Mouse (Mus musculus): ENCODE measurements around the gene Gramd1b. TPM values are rescaled to one million over a fixed set of nuclear protein-coding genes. Genes with fewer than 3 reads are reported as not detected.

Gramd1b gene
- polyA plus RNA-seq, 1 experiment, result 20.3 TPM

DNA sequence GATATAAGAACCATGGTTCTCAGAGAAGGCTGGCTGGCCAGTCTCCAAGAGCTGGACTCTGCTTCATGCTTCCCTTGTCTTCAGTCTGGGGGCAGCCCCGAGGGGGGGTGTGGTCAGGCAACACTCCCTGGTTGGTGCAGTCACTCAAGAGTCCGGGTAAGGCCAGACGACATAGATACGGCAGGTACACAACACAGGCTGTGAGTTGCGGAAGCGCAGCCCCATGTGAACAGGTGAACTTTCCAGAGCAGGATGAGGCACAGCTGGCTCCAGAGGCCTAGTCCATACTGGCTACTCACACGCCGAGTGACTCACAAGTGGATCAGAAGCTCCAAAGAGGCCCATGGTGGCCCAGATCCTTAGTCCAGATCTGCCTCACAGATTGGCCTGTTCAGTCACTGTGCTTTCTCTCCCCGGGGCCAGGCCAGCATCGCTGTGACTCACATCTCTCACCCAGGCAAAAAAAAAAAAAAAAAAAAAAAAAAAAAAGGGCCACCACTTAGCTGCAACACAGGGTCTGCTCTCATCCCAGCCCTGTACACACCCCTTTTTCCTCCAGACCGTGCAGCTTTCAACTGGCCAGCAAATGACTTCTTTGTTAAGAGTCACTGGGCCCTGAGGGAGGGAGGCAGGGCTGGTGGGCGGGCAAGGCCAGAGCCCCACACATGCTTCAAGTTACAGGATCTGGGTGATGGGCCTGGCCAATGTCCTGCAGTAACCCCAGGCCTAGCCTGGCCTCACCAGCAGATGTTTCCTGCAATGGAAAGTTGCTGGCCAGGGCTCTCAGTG, 210.1 kb downstream of the Gramd1b start:
- peak overlapping the region; percentile 6; the same call in 1 of the 2 replicates for H3K4me3 ChIP-seq (ENCODE audit: extremely low read depth, insufficient read depth, insufficient read length)
- H3K27ac ChIP-seq (ENCODE audit: insufficient read depth, low read length), result peak overlapping the region; percentile 49
- TF ChIP-seq POLR2A (IDR thresholded peaks at IDR 0.05; ENCODE audit: low read depth, low read length), result no peak
- no peak for TF ChIP-seq CTCF (IDR thresholded peaks at IDR 0.05; ENCODE audit: extremely low read depth, insufficient read depth, insufficient read length, insufficient replicate concordance)
- no peaks in the 10 kb centered on the region for H3K27me3 ChIP-seq (ENCODE audit: control insufficient read depth, insufficient read depth, low read length)
- H3K36me3 ChIP-seq (ENCODE audit: control insufficient read depth, insufficient read depth, low read length), result peaks cover 2% of the 10 kb centered on the region; the same call in 1 of the 2 replicates
- 50% methylated on average over 12 of the region's 12 CpGs for WGBS
- H3K4me1 ChIP-seq (ENCODE audit: control insufficient read depth, insufficient read depth, insufficient read length), result no peaks in the 10 kb centered on the region
- peak in 1 of 2 experiments; percentile 17 for DNase-seq (ENCODE audit: low read depth in 1 of 2, low spot score in 2 of 2)

DNA sequence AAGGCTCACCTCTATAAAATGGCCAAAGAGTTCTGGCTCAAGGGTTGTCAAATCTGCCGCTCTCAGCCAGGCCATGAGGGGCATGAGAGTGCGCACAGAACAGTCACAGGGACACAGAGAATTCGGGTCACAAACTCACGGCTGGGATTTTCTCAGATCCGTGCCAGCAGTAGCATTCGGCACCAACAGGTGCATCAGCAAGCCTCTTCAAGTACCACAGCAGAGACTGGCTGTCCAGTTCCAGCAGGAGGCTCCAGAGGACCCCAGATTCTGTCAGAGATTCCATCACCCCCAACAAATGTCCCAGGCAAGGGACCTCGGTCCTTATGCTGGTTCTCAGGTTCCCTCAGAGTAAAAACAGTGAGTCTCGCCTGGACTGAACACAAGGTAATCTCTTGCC, 210.8 kb downstream of the Gramd1b start:
- TF ChIP-seq CTCF (IDR thresholded peaks at IDR 0.05; ENCODE audit: extremely low read depth, insufficient read depth, insufficient read length, insufficient replicate concordance) (no peak), POLR2A (IDR thresholded peaks at IDR 0.05; ENCODE audit: low read depth, low read length) (no peak)
- Histone ChIP-seq H3K27ac (ENCODE audit: insufficient read depth, low read length) (no peak overlapping the region), H3K4me3 (ENCODE audit: extremely low read depth, insufficient read depth, insufficient read length) (peak overlapping the region; percentile 6; the same call in 1 of the 2 replicates), H3K27me3 (ENCODE audit: control insufficient read depth, insufficient read depth, low read length) (no peaks in the 10 kb centered on the region), H3K4me1 (ENCODE audit: control insufficient read depth, insufficient read depth, insufficient read length) (no peaks in the 10 kb centered on the region), H3K36me3 (ENCODE audit: control insufficient read depth, insufficient read depth, low read length) (peaks cover 5% of the 10 kb centered on the region)
- 59% methylated on average over 8 of the region's 8 CpGs for WGBS
- no peak for DNase-seq (ENCODE audit: low read depth in 1 of 2, low spot score in 2 of 2)

DNA sequence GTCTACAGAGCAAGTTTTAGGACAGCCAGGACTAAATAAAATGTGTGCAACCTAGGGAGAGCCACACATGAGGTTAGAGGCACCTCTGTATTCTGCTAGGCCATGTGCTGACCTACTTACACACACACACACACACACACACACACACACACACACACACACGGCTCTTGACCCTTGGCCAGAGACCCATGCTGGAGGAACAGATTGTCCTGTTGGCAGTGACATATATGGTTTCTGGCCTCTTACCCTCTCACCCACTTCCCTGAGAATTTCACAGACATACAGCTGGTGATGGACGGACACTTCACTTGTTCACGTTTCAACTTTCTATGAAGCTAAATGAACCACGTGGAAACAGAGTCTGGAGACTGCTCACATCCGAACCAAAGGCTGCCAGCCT, 212.4 kb downstream of the Gramd1b start:
- WGBS, result 44% methylated on average over 5 of the region's 5 CpGs
- no peak overlapping the region for H3K27ac ChIP-seq (ENCODE audit: insufficient read depth, low read length)
- no peaks in the 10 kb centered on the region for H3K4me1 ChIP-seq (ENCODE audit: control insufficient read depth, insufficient read depth, insufficient read length)
- peaks cover 6% of the 10 kb centered on the region for H3K36me3 ChIP-seq (ENCODE audit: control insufficient read depth, insufficient read depth, low read length)
- H3K27me3 ChIP-seq (ENCODE audit: control insufficient read depth, insufficient read depth, low read length), result no peaks in the 10 kb centered on the region
- H3K4me3 ChIP-seq (ENCODE audit: extremely low read depth, insufficient read depth, insufficient read length), result no peak overlapping the region
- no peak for DNase-seq (ENCODE audit: low read depth in 1 of 2, low spot score in 2 of 2)
- TF ChIP-seq POLR2A (IDR thresholded peaks at IDR 0.05; ENCODE audit: low read depth, low read length) (no peak), CTCF (IDR thresholded peaks at IDR 0.05; ENCODE audit: extremely low read depth, insufficient read depth, insufficient read length, insufficient replicate concordance) (no peak)

DNA sequence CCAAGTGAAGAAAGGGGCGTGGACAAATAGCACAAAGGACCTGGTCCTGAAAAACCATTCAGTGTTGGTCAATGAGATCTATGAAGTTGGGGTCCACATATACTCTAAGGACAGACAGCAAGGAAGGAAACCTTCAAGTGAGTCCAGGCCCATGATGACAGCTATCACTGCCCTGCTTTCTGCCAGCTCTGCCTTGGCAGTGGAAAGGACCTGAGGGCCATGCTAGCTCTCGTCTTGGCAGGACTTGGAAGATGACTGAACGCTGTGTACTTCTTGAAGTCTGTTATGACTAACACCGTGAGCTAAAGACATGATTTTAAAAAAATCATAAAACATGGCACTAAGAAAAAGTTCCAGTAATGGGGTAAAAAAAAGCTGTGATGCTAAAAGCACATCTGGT, 213.4 kb downstream of the Gramd1b start:
- 92% methylated on average over 4 of the region's 4 CpGs for WGBS
- no peaks in the 10 kb centered on the region for H3K4me1 ChIP-seq (ENCODE audit: control insufficient read depth, insufficient read depth, insufficient read length)
- no peak for DNase-seq (ENCODE audit: low read depth in 1 of 2, low spot score in 2 of 2)
- no peak overlapping the region for H3K27ac ChIP-seq (ENCODE audit: insufficient read depth, low read length)
- peaks cover 9% of the 10 kb centered on the region for H3K36me3 ChIP-seq (ENCODE audit: control insufficient read depth, insufficient read depth, low read length)
- no peaks in the 10 kb centered on the region for H3K27me3 ChIP-seq (ENCODE audit: control insufficient read depth, insufficient read depth, low read length)
- no peak for TF ChIP-seq CTCF (IDR thresholded peaks at IDR 0.05; ENCODE audit: extremely low read depth, insufficient read depth, insufficient read length, insufficient replicate concordance)
- no peak for TF ChIP-seq POLR2A (IDR thresholded peaks at IDR 0.05; ENCODE audit: low read depth, low read length)
- no peak overlapping the region for H3K4me3 ChIP-seq (ENCODE audit: extremely low read depth, insufficient read depth, insufficient read length)

DNA sequence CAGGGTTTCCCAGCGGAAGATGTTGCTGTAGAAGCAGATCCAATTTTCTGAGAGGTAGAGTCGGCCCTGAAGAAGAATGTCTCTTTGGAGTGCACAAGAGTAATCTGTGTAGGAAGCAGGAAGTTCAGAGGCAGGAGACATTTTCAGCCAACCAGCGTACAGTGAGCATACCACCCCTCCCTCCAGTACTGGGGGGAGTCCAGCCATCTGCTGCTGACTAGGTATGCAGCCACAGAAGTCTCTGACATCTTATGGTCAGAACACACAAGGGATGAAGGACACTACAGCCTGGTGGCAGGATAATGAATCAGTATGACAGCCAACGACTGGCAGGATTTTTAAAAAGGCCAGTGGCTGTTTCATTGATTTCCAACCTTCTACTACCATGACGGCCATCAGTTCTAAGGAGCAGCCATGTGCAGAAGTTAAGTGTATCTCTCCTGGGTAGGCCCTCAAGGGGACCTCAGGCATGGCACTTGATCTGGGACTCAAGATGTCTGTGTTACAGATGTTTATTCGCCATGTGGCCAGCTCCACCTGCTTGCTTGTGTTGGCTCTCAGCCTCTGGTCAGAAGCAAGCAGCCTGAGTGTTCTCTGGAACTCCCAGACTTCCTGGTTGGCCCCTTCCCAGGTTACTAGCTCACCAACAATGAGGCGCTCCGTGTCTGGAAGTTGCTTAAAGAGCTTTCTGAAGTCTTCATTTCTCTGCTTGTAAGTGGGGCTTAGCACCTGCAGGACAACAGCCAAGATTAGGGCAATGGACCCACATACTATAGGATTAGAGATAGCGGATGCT, 214.1 kb downstream of the Gramd1b start:
- no peak for DNase-seq (ENCODE audit: low read depth in 1 of 2, low spot score in 2 of 2)
- H3K27me3 ChIP-seq (ENCODE audit: control insufficient read depth, insufficient read depth, low read length), result no peaks in the 10 kb centered on the region
- no peaks in the 10 kb centered on the region for H3K4me1 ChIP-seq (ENCODE audit: control insufficient read depth, insufficient read depth, insufficient read length)
- WGBS, result 87% methylated on average over 9 of the region's 9 CpGs
- H3K4me3 ChIP-seq (ENCODE audit: extremely low read depth, insufficient read depth, insufficient read length), result no peak overlapping the region
- peaks cover 10% of the 10 kb centered on the region for H3K36me3 ChIP-seq (ENCODE audit: control insufficient read depth, insufficient read depth, low read length)
- H3K27ac ChIP-seq (ENCODE audit: insufficient read depth, low read length), result no peak overlapping the region
- no peak for TF ChIP-seq CTCF (IDR thresholded peaks at IDR 0.05; ENCODE audit: extremely low read depth, insufficient read depth, insufficient read length, insufficient replicate concordance)
- no peak for TF ChIP-seq POLR2A (IDR thresholded peaks at IDR 0.05; ENCODE audit: low read depth, low read length)

DNA sequence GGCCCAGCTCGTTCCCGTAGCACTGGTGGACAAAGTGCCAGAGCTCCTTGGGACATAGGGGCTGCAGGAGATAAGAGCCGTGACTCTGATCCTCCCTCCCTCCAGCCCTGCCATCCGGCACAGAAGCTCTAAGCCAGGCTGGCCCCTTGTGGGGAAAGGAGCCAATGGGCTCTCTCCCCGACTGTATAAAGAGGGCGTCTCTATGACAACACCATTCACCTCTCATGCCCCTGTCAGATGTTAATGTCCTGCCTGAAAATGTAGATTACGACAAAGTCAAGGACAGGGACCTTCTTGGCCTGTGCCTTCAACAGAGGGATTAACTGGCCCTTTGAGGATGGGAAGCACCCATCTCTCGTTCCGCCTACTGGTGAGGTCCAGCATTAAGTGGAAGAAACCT, 219.4 kb downstream of the Gramd1b start:
- no peak overlapping the region for H3K27ac ChIP-seq (ENCODE audit: insufficient read depth, low read length)
- H3K4me3 ChIP-seq (ENCODE audit: extremely low read depth, insufficient read depth, insufficient read length), result no peak overlapping the region
- no peaks in the 10 kb centered on the region for H3K27me3 ChIP-seq (ENCODE audit: control insufficient read depth, insufficient read depth, low read length)
- 92% methylated on average over 9 of the region's 9 CpGs for WGBS
- DNase-seq (ENCODE audit: low read depth in 1 of 2, low spot score in 2 of 2), result no peak
- peaks cover 23% of the 10 kb centered on the region for H3K36me3 ChIP-seq (ENCODE audit: control insufficient read depth, insufficient read depth, low read length)
- TF ChIP-seq POLR2A (IDR thresholded peaks at IDR 0.05; ENCODE audit: low read depth, low read length) (no peak), CTCF (IDR thresholded peaks at IDR 0.05; ENCODE audit: extremely low read depth, insufficient read depth, insufficient read length, insufficient replicate concordance) (no peak)
- no peaks in the 10 kb centered on the region for H3K4me1 ChIP-seq (ENCODE audit: control insufficient read depth, insufficient read depth, insufficient read length)
